Mouse (Mus musculus) liver, embryonic 14.5 days (tissue): Measurements from ENCODE around the gene Rab8a. TPM values are rescaled to one million over a fixed set of nuclear protein-coding genes. Genes with fewer than 3 reads are reported as not detected.

Experiments
- ATAC-seq: fragments of 200-750 bp; cut with Nextera tagmentation; 2 replicates; pipeline ENCODE4 v1.8.0; 2017; ENCODE audit warnings: moderate number of reproducible peaks, mild to moderate bottlenecking, moderate library complexity; ENCODE audit not compliant: insufficient read depth
- DNase-seq, 3 experiments: peaks; one replicate each; pipeline ENCODE4 v3.0.0-alpha.2; 2012 to 2013; ENCODE audit warnings: low read depth in 3 of 3, low spot score in 3 of 3
- H3K27ac ChIP-seq: fragments of 300-500 bp; sonication (generic); 2 replicates; pipeline ENCODE4 v1.5.1; 2014; ENCODE audit warnings: moderate library complexity, mild to moderate bottlenecking, control low read depth, inconsistent platforms
- H3K27me3 ChIP-seq: fragments of 300-500 bp; sonication (generic); 2 replicates; pipeline ENCODE4 v1.6.1; 2014; ENCODE audit warnings: mild to moderate bottlenecking, low read length, moderate library complexity; ENCODE audit not compliant: control insufficient read depth, insufficient read depth
- H3K36me3 ChIP-seq: fragments of 300-500 bp; sonication (generic); replicated peaks from 2 replicates; pipeline ENCODE4 v1.6.1; 2014; ENCODE audit warnings: low read depth; ENCODE audit not compliant: control insufficient read depth, insufficient read depth
- H3K4me1 ChIP-seq, 2 experiments: fragments of 200-500 bp in 1 of 2; fragments of 300-500 bp in 1 of 2; sonication (generic) in 1 of 2; replicated peaks; 2 replicates each; pipeline ENCODE4 v1.6.1; 2012 to 2014; ENCODE audit warnings: antibody characterized with exemption in 1 of 2, inconsistent platforms in 1 of 2, low read length in 1 of 2; ENCODE audit not compliant: control insufficient read depth in 2 of 2, insufficient read depth in 2 of 2
- H3K4me2 ChIP-seq: fragments of 300-500 bp; sonication (generic); 2 replicates; pipeline ENCODE4 v1.6.1; 2014; ENCODE audit warnings: low read depth, mild to moderate bottlenecking, control low read depth, moderate library complexity
- H3K4me3 ChIP-seq, 2 experiments: fragments of 200-500 bp in 1 of 2; fragments of 300-500 bp in 1 of 2; sonication (generic) in 1 of 2; 2 replicates each; pipeline ENCODE4 v1.5.1; 2012 to 2014; ENCODE audit warnings: low read depth in 2 of 2, low read length in 2 of 2, mild to moderate bottlenecking in 2 of 2, control low read depth in 1 of 2, inconsistent platforms in 1 of 2, moderate library complexity in 1 of 2; ENCODE audit not compliant: insufficient read depth in 1 of 2
- H3K9ac ChIP-seq: fragments of 300-500 bp; sonication (generic); replicated peaks from 2 replicates; pipeline ENCODE4 v1.6.1; 2014; ENCODE audit warnings: mild to moderate bottlenecking, control low read depth, moderate library complexity
- H3K9me3 ChIP-seq: fragments of 300-500 bp; sonication (generic); 2 replicates; pipeline ENCODE4 v1.6.1; 2016; ENCODE audit warnings: low read length, mixed read lengths; ENCODE audit not compliant: control insufficient read depth
- CTCF ChIP-seq: IDR thresholded peaks from 2 replicates; pipeline ENCODE4 v1.5.1; 2016; ENCODE audit warnings: antibody characterized with exemption, low read depth, control low read depth
- EP300 ChIP-seq: IDR thresholded peaks from 2 replicates; pipeline ENCODE4 v1.6.1; 2016; ENCODE audit warnings: antibody characterized with exemption, low read depth
- WGBS: fragments of 180-500 bp; shearing (Covaris S2); extraction: QIAGEN DNeasy Blood & Tissue Kit; methylation state at CpG from one replicate; pipeline ENCODE4 v1.1.7; 2014; ENCODE audit not compliant: insufficient replicate concordance; 5-methylcytosine and 5-hydroxymethylcytosine counted together
- polyA plus RNA-seq, 2 experiments: library from polyadenylated mRNA; depleted of rRNA in 1 of 2; stranded (reverse) in 1 of 2; unstranded in 1 of 2; fragments of >200 nt; fragmentation: Nextera tagmentation in 1 of 2; extraction: Ambion mirVana in 1 of 2; gene quantifications; 2 replicates each; pipeline versions ENCODE4 v1.2.1 to v1.2.3; 2012 to 2014

Rab8a gene
- polyA plus RNA-seq, 2 experiments = 50.7 to 59.7 TPM

DNA sequence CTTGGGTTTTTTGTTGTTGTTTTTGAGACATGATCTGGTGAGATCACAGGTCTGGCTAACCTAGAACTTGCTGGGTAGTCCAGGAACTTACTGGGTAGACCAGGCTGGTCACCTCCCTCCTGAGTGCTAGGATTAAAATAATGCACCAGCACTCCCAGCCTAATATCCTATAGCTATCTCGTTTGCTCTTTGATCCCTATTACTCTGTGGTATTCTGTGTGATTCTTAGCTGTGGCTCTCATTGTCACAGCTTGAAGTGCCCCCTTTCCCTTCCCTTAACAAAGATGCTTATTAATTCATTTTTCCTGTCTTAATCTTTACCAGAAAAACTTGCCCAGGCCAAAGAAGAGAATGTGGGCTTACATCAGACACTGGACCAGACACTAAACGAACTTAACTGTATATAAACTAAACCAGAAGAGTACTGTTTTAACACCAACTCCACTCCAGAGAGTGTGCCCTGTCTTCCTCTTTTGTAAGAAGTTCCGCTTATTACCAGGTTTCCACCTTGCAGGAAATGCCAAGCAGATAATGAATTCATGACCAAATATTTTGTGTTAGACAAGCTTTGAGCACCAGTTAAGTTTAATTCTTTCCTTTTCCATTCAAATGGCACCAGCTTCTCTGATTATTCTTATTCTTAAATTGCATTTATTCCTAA lies 9.5 kb upstream of the Rab8a start:
- H3K27me3 ChIP-seq = no peaks in the 10 kb centered on the region
- peaks cover 0 to 4% of the 10 kb centered on the region in 2 experiments; a peak in 1 of 4 replicates for H3K4me1 ChIP-seq
- no peak for DNase-seq
- no peak for ATAC-seq
- H3K4me3 ChIP-seq = no peak overlapping the region
- WGBS = 38% methylated on average over 3 of the region's 3 CpGs
- H3K9ac ChIP-seq = no peak overlapping the region
- H3K27ac ChIP-seq = no peak overlapping the region
- H3K4me2 ChIP-seq = no peak overlapping the region
- no peak for TF ChIP-seq EP300
- TF ChIP-seq CTCF = no peak
- peaks cover 6% of the 10 kb centered on the region; the same call in 1 of the 2 replicates for H3K36me3 ChIP-seq
- H3K9me3 ChIP-seq = no peaks in the 10 kb centered on the region

DNA sequence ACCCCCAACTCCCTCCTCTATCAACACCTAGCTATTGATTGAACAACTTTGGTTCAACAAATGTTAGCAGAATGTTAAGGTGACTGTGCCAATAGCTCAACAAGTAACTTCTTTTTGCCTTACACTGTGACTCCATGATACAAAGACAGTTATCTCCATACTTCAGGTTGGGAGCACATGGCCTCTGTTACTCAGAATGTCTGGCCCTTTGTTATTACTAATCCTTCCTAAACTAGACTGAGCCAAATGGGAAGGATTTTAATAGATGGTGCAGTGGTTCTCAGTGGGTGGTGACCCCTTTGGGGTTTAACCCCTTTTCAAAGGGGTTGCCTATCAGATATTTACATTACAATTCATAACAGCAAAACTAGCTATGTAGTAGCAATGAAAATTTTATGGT lies 7.6 kb upstream of the Rab8a start:
- DNase-seq = no peak
- Histone ChIP-seq H3K27ac (no peak overlapping the region), H3K4me1 (peaks cover 0 to 4% of the 10 kb centered on the region in 2 experiments; a peak in 2 of 4 replicates), H3K27me3 (no peaks in the 10 kb centered on the region), H3K4me2 (no peak overlapping the region), H3K4me3 (no peak overlapping the region), H3K9ac (no peak overlapping the region), H3K9me3 (no peaks in the 10 kb centered on the region), H3K36me3 (peaks cover 6% of the 10 kb centered on the region; the same call in 1 of the 2 replicates)
- TF ChIP-seq CTCF = no peak
- TF ChIP-seq EP300 = no peak
- no peak for ATAC-seq

DNA sequence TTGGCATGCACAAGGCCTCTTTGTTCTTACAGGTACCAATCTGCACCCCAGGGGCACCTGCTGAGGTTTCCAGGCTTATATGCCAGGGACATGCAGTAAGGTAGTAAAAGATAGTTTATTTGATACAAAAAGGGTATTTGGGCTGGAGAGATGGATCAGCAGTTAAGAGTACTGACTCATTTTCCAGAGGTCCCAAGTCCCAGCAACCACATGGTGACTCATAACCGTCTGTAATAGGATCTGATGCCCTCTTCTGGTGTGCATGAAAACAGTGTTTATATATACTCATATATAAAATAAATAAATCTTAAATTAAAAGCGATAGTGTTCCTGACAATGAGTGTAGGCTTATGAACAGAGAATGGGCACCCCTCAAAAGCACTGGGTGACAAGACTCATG lies 2.9 kb upstream of the Rab8a start:
- Histone ChIP-seq H3K4me3 (no peak overlapping the region), H3K9ac (no peak overlapping the region), H3K27me3 (no peaks in the 10 kb centered on the region), H3K4me1 (peaks cover 20 to 22% of the 10 kb centered on the region in 2 experiments), H3K4me2 (peak overlapping the region; percentile 4), H3K27ac (no peak overlapping the region), H3K9me3 (no peaks in the 10 kb centered on the region), H3K36me3 (peaks cover 3% of the 10 kb centered on the region; the same call in 1 of the 2 replicates)
- DNase-seq (no peak), ATAC-seq (no peak)
- no peak for TF ChIP-seq CTCF
- TF ChIP-seq EP300 = no peak
- 77% methylated on average over 2 of the region's 2 CpGs for WGBS

GRCm38 (mm10) chr8:72158726-72159125 lies 2.3 kb upstream of the Rab8a start:
- 80% methylated on average over 3 of the region's 3 CpGs for WGBS
- H3K36me3 ChIP-seq = peaks cover 3% of the 10 kb centered on the region; the same call in 1 of the 2 replicates
- H3K27me3 ChIP-seq = no peaks in the 10 kb centered on the region
- peak overlapping the region; percentile 94 for H3K4me2 ChIP-seq
- TF ChIP-seq EP300 = no peak
- no peak for TF ChIP-seq CTCF
- ATAC-seq (no peak), DNase-seq (no peak)
- H3K9ac ChIP-seq = no peak overlapping the region
- peaks cover 20 to 26% of the 10 kb centered on the region in 2 experiments for H3K4me1 ChIP-seq
- H3K9me3 ChIP-seq = no peaks in the 10 kb centered on the region
- H3K4me3 ChIP-seq = no peak overlapping the region
- H3K27ac ChIP-seq = no peak overlapping the region

- Histone ChIP-seq H3K27me3 (no peaks in the 10 kb centered on the region), H3K9me3 (no peaks in the 10 kb centered on the region), H3K4me1 (peaks cover 20 to 22% of the 10 kb centered on the region in 2 experiments), H3K27ac (peak overlapping the region; percentile 86), H3K4me2 (peak overlapping the region; percentile 94), H3K36me3 (peaks cover 9% of the 10 kb centered on the region), H3K4me3 (peak overlapping the region; percentile 65), H3K9ac (peak overlapping the region; percentile 84)
- no peak for TF ChIP-seq EP300
- TF ChIP-seq CTCF = no peak
- DNase-seq = no peak
- ATAC-seq = no peak
- WGBS = 25% methylated on average over 3 of the region's 3 CpGs
Observed at GRCm38 (mm10) chr8:72160007-72160406, 993 bp upstream of the Rab8a start.
